Mouse (Mus musculus) CH12.LX (cell line): ENCODE data around the gene Gna15.

Experiments
- CTCF ChIP-seq, 2 experiments: IDR thresholded peaks in 1 of 2; conservative IDR thresholded peaks in 1 of 2; 2 replicates each; pipeline ENCODE4 v1.5.1; 2011 to 2012; ENCODE audit warnings: low read depth in 2 of 2, low read length in 2 of 2, improper control_type of control experiment in 1 of 2, inconsistent platforms in 1 of 2, mild to moderate bottlenecking in 1 of 2, moderate library complexity in 1 of 2
- IRF4 ChIP-seq: IDR thresholded peaks from 2 replicates; pipeline ENCODE4 v1.6.1; 2014; ENCODE audit warnings: low read depth, mild to moderate bottlenecking, inconsistent platforms, low read length, improper control_type of control experiment
- NRF1 ChIP-seq: IDR thresholded peaks from 2 replicates; pipeline ENCODE4 v1.6.1; 2014; ENCODE audit warnings: low read depth, mild to moderate bottlenecking, inconsistent platforms, low read length, improper control_type of control experiment, moderate library complexity
- POLR2A ChIP-seq: IDR thresholded peaks from 2 replicates; pipeline ENCODE4 v1.6.1; 2011; ENCODE audit warnings: low read depth, mild to moderate bottlenecking, improper control_type of control experiment, low read length
- ZNF384 ChIP-seq: IDR thresholded peaks from 2 replicates; pipeline ENCODE4 v1.6.1; 2012; ENCODE audit warnings: low read depth, low read length, improper control_type of control experiment, inconsistent platforms

- TF ChIP-seq CTCF (conservative IDR thresholded peaks at IDR 0.05 in 1 of 2, IDR thresholded peaks at IDR 0.05 in 1 of 2; ENCODE audit: low read depth in 2 of 2, low read length in 2 of 2) (no peak), IRF4 (no peak), NRF1 (no peak), POLR2A (no peak), ZNF384 (no peak)
These were observed 34.1 kb downstream of the Gna15 start for GRCm38 (mm10) chr10:81489941-81490340.
